Mouse (Mus musculus) midbrain, embryonic 13.5 days (tissue): Measurements from ENCODE around the gene Rab22a. TPM values are rescaled to one million over a fixed set of nuclear protein-coding genes. Genes with fewer than 3 reads are reported as not detected.

Source experiments
- ATAC-seq: fragments of 200-750 bp; cut with Nextera tagmentation; 2 replicates; pipeline ENCODE4 v1.8.0; 2017; ENCODE audit warnings: mild to moderate bottlenecking, moderate TSS enrichment, moderate library complexity
- H3K27ac ChIP-seq: fragments of 300-500 bp; sonication (generic); 2 replicates; pipeline ENCODE4 v1.5.1; 2015; ENCODE audit warnings: inconsistent platforms, mild to moderate bottlenecking, moderate library complexity
- H3K27me3 ChIP-seq: fragments of 300-500 bp; sonication (generic); 2 replicates; pipeline ENCODE4 v1.6.1; 2015; ENCODE audit warnings: mild to moderate bottlenecking, inconsistent platforms
- H3K36me3 ChIP-seq: fragments of 300-500 bp; sonication (generic); 2 replicates; pipeline ENCODE4 v1.6.1; 2015; ENCODE audit warnings: mild to moderate bottlenecking, inconsistent platforms
- H3K4me1 ChIP-seq: fragments of 300-500 bp; sonication (generic); replicated peaks from 2 replicates; pipeline ENCODE4 v1.6.1; 2015; ENCODE audit warnings: inconsistent platforms
- H3K4me2 ChIP-seq: fragments of 300-500 bp; sonication (generic); replicated peaks from 2 replicates; pipeline ENCODE4 v1.6.1; 2015; ENCODE audit warnings: moderate library complexity, mild to moderate bottlenecking, inconsistent platforms
- H3K4me3 ChIP-seq: fragments of 300-500 bp; sonication (generic); replicated peaks from 2 replicates; pipeline ENCODE4 v1.5.1; 2015; ENCODE audit warnings: mild to moderate bottlenecking, inconsistent platforms
- H3K9ac ChIP-seq: fragments of 300-500 bp; sonication (generic); replicated peaks from 2 replicates; pipeline ENCODE4 v1.6.1; 2015; ENCODE audit warnings: mild to moderate bottlenecking, inconsistent platforms
- H3K9me3 ChIP-seq: fragments of 300-500 bp; sonication (generic); 2 replicates; pipeline ENCODE4 v1.6.1; 2016; ENCODE audit warnings: mild to moderate bottlenecking, inconsistent platforms
- WGBS: fragments of 180-500 bp; shearing (Covaris S2); methylation state at CpG from one replicate; pipeline ENCODE4 v1.1.7; 2015; 5-methylcytosine and 5-hydroxymethylcytosine counted together
- polyA plus RNA-seq: library from polyadenylated mRNA; unstranded; fragments of >200 nt; fragmentation: Nextera tagmentation; extraction: Ambion mirVana; gene quantifications from 2 replicates; pipeline ENCODE4 v1.2.1, GENCODE M21; 2015

Rab22a gene
- polyA plus RNA-seq, 1 experiment from 2014 or later: 32.8 TPM

DNA sequence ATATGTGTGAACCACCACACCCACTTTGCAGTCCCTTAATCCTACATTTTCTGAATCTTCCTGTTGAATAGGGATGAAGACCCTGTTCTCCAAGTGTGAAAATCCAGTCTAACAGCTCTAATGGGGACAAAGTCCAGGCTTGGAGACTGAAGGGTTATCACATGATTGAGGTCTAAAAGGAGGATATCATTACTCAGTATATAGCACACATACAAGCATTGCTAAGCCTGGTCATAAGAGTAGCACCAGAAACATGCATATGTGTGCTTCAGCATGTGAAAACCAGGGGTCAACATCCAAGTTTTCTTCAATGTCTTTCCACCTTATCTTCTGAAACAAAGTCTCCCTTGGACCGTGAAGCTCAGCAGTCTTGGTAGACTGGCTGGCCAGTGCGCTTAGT is 19.0 kb downstream of the Rab22a start:
- no peak overlapping the region for H3K27ac ChIP-seq
- H3K9me3 ChIP-seq: no peaks in the 10 kb centered on the region
- H3K4me2 ChIP-seq: no peak overlapping the region
- 0 out of 2 replicates have a peak, but pooled peaks cover 3% of the 10 kb centered on the region for H3K4me1 ChIP-seq
- no peak for ATAC-seq
- peaks cover 14% of the 10 kb centered on the region; the same call in 1 of the 2 replicates for H3K36me3 ChIP-seq
- no peaks in the 10 kb centered on the region for H3K27me3 ChIP-seq
- no peak overlapping the region for H3K9ac ChIP-seq
- WGBS: 87% methylated on average over 2 of the region's 2 CpGs
- no peak overlapping the region for H3K4me3 ChIP-seq

GRCm38 (mm10) chr2:173679217-173679616 is 19.7 kb downstream of the Rab22a start:
- no peak overlapping the region for H3K27ac ChIP-seq
- ATAC-seq: no peak
- no peaks in the 10 kb centered on the region for H3K9me3 ChIP-seq
- H3K4me1 ChIP-seq: 0 out of 2 replicates have a peak, but pooled peaks cover 3% of the 10 kb centered on the region
- no peak overlapping the region for H3K4me2 ChIP-seq
- no peaks in the 10 kb centered on the region for H3K27me3 ChIP-seq
- H3K36me3 ChIP-seq: peaks cover 15% of the 10 kb centered on the region; the same call in 1 of the 2 replicates
- 71% methylated on average over 3 of the region's 3 CpGs for WGBS
- no peak overlapping the region for H3K4me3 ChIP-seq
- H3K9ac ChIP-seq: no peak overlapping the region

DNA sequence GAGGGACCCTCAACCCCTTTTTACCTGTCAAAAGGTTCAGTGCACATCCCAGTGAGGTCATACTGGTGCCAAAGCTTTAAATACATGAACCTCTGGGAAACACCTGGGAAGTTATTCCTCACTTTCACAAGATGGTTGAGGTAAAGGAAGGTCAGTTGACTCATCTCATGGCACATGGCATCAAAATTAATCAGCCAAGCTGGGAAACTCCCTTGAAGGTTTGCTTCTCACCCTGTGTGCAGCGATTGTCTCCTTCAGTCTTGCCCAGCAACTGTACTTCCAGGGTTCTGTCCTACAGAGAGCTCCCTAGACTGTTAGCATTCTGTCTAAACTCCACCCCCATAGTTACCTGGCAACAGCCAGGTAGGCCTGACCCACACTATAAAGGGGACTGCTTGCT is 20.6 kb downstream of the Rab22a start:
- no peak overlapping the region for H3K4me2 ChIP-seq
- no peak overlapping the region for H3K4me3 ChIP-seq
- H3K9ac ChIP-seq: no peak overlapping the region
- no peaks in the 10 kb centered on the region for H3K9me3 ChIP-seq
- 0 out of 2 replicates have a peak, but pooled peaks cover 3% of the 10 kb centered on the region for H3K4me1 ChIP-seq
- WGBS: 75% methylated on average over 1 of the region's 1 CpGs
- no peak overlapping the region for H3K27ac ChIP-seq
- no peak for ATAC-seq
- peaks cover 11% of the 10 kb centered on the region; the same call in 1 of the 2 replicates for H3K36me3 ChIP-seq
- H3K27me3 ChIP-seq: no peaks in the 10 kb centered on the region

- Histone ChIP-seq H3K4me3 (no peak overlapping the region), H3K27ac (no peak overlapping the region), H3K4me1 (0 out of 2 replicates have a peak, but pooled peaks cover 3% of the 10 kb centered on the region), H3K9me3 (no peaks in the 10 kb centered on the region), H3K9ac (no peak overlapping the region; the same call in 1 of the 2 replicates), H3K27me3 (no peaks in the 10 kb centered on the region), H3K4me2 (no peak overlapping the region), H3K36me3 (peaks cover 11% of the 10 kb centered on the region; the same call in 1 of the 2 replicates)
- ATAC-seq: no peak
- WGBS: 60% methylated on average over 10 of the region's 10 CpGs
Measured at GRCm38 (mm10) chr2:173682773-173683172, 23.2 kb downstream of the Rab22a start.

- no peaks in the 10 kb centered on the region for H3K9me3 ChIP-seq
- no peak overlapping the region for H3K4me3 ChIP-seq
- no peak overlapping the region for H3K9ac ChIP-seq
- ATAC-seq: no peak
- H3K4me2 ChIP-seq: no peak overlapping the region
- H3K36me3 ChIP-seq: peaks cover 36% of the 10 kb centered on the region
- H3K4me1 ChIP-seq: 0 out of 2 replicates have a peak, but pooled peaks cover 3% of the 10 kb centered on the region
- H3K27me3 ChIP-seq: no peaks in the 10 kb centered on the region
- 89% methylated on average over 3 of the region's 3 CpGs for WGBS
- H3K27ac ChIP-seq: no peak overlapping the region
Measured at GRCm38 (mm10) chr2:173685781-173686361, 26.3 kb downstream of the Rab22a start.

DNA sequence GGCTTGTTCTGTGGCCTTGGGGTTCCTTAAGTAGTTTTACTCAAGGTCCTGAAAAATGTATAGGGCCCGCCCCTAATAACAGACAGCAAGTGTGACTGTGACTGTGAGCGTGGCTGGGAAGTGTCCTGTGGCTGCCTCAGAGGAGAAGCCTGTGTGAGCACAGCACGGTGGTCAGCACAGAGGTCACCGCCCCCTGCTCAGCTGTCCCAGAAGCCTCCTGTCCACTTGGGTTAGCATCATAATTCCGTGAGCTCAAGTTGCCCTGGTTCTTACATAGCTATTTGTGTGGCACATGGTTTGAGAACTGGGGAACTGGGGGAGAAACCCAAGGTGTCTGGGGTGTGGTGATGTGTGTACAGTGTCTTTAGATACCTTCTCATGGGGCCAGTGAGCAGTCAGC is 27.8 kb downstream of the Rab22a start:
- Histone ChIP-seq H3K4me2 (no peak overlapping the region), H3K27me3 (no peaks in the 10 kb centered on the region), H3K36me3 (peaks cover 40% of the 10 kb centered on the region), H3K4me3 (no peak overlapping the region), H3K27ac (no peak overlapping the region), H3K9me3 (no peaks in the 10 kb centered on the region), H3K4me1 (0 out of 2 replicates have a peak, but pooled peaks cover 3% of the 10 kb centered on the region), H3K9ac (no peak overlapping the region)
- no peak for ATAC-seq
- WGBS: 74% methylated on average over 5 of the region's 5 CpGs

GRCm38 (mm10) chr2:173689835-173690234 is 30.3 kb downstream of the Rab22a start:
- Histone ChIP-seq H3K36me3 (peaks cover 33% of the 10 kb centered on the region), H3K27ac (no peak overlapping the region), H3K4me1 (no peaks in the 10 kb centered on the region), H3K27me3 (no peaks in the 10 kb centered on the region), H3K9ac (no peak overlapping the region), H3K4me2 (no peak overlapping the region), H3K4me3 (no peak overlapping the region), H3K9me3 (no peaks in the 10 kb centered on the region)
- ATAC-seq: no peak

DNA sequence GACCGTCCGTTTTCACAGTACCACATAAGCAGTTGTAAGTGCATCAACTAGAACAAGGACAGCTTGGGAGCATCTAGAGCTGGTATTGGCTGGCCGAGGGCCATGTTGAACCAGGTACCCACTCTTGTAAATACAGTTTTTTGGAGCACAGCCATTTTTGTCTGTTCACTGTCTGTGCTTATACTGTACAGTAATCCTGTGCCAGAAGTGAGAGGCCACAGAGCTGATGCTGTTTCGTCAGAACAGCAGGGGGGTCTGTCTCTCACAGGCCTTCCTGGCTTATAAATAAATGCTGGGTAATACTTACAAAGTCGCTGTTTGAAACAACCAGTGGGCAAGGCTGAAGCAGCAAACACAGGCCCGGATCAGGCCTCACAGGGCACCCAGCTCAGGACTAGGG is 32.2 kb downstream of the Rab22a start:
- Histone ChIP-seq H3K9me3 (no peaks in the 10 kb centered on the region), H3K4me1 (no peaks in the 10 kb centered on the region), H3K4me2 (no peak overlapping the region), H3K36me3 (peaks cover 49% of the 10 kb centered on the region), H3K27ac (no peak overlapping the region), H3K4me3 (no peak overlapping the region), H3K9ac (no peak overlapping the region), H3K27me3 (no peaks in the 10 kb centered on the region)
- 91% methylated on average over 6 of the region's 6 CpGs for WGBS
- no peak for ATAC-seq

DNA sequence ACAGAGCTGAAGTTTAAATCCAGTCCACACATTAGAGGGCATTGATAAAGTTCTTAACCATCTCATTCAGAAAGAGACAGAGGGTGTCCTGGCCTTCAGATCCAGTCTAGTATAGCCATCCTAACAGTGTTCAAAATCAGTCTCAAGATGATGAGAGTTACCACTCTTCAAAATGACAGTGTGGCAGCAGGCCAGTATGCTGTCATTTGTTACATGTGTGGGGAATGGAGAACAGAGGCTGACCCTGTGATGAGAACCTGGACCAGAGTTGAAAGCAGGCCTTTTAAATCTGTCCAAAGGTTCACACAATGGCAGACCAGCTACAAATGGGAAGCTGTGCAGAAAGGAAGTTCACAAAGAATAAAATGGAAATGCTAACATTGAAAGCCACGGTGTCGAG is 33.1 kb downstream of the Rab22a start:
- Histone ChIP-seq H3K4me3 (no peak overlapping the region), H3K27ac (no peak overlapping the region), H3K9me3 (no peaks in the 10 kb centered on the region), H3K4me2 (no peak overlapping the region), H3K4me1 (no peaks in the 10 kb centered on the region), H3K36me3 (peaks cover 58% of the 10 kb centered on the region), H3K27me3 (no peaks in the 10 kb centered on the region), H3K9ac (no peak overlapping the region)
- WGBS: 93% methylated on average over 2 of the region's 2 CpGs
- no peak for ATAC-seq

- WGBS: 93% methylated on average over 3 of the region's 3 CpGs
- no peaks in the 10 kb centered on the region for H3K9me3 ChIP-seq
- no peaks in the 10 kb centered on the region for H3K27me3 ChIP-seq
- H3K27ac ChIP-seq: no peak overlapping the region
- H3K36me3 ChIP-seq: peaks cover 79% of the 10 kb centered on the region
- ATAC-seq: no peak
- H3K4me3 ChIP-seq: no peak overlapping the region
- no peak overlapping the region for H3K4me2 ChIP-seq
- H3K9ac ChIP-seq: no peak overlapping the region
- no peaks in the 10 kb centered on the region for H3K4me1 ChIP-seq
Measured at GRCm38 (mm10) chr2:173698850-173699249, 39.3 kb downstream of the Rab22a start.

- H3K27me3 ChIP-seq: no peaks in the 10 kb centered on the region
- H3K36me3 ChIP-seq: peaks cover 60% of the 10 kb centered on the region
- no peak overlapping the region for H3K9ac ChIP-seq
- no peak for ATAC-seq
- H3K4me2 ChIP-seq: no peak overlapping the region
- no peak overlapping the region for H3K4me3 ChIP-seq
- no peaks in the 10 kb centered on the region for H3K9me3 ChIP-seq
- no peaks in the 10 kb centered on the region for H3K4me1 ChIP-seq
- 85% methylated on average over 16 of the region's 16 CpGs for WGBS
- no peak overlapping the region; the same call in 1 of the 2 replicates for H3K27ac ChIP-seq
Measured at GRCm38 (mm10) chr2:173702096-173702866, 42.7 kb downstream of the Rab22a start.

DNA sequence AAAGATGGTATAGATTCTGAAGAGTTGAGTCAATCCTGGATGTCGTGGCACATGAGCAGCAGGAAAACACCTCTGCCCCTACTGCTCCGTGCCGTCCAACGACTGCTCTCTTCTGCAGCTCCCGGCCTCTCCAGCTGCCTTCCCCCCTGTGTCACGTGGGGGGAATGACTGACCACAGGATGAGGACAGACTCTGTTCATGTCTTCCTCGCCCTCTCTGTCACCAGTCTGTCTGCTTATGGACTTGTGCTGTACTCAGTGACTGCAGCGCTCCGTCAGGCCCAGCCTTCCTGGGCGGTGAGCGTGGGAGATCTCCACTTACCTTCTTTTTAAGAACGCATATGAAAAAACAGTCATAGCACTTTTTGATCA is 43.3 kb downstream of the Rab22a start:
- H3K4me3 ChIP-seq: no peak overlapping the region
- H3K4me2 ChIP-seq: no peak overlapping the region
- peaks cover 55% of the 10 kb centered on the region for H3K36me3 ChIP-seq
- H3K27me3 ChIP-seq: no peaks in the 10 kb centered on the region
- no peak overlapping the region for H3K9ac ChIP-seq
- H3K27ac ChIP-seq: no peak overlapping the region
- no peaks in the 10 kb centered on the region for H3K4me1 ChIP-seq
- WGBS: 92% methylated on average over 12 of the region's 12 CpGs
- no peak for ATAC-seq
- H3K9me3 ChIP-seq: no peaks in the 10 kb centered on the region
